ENCODE assay signal across 8 mouse cellular contexts in the genomic region with DNA sequence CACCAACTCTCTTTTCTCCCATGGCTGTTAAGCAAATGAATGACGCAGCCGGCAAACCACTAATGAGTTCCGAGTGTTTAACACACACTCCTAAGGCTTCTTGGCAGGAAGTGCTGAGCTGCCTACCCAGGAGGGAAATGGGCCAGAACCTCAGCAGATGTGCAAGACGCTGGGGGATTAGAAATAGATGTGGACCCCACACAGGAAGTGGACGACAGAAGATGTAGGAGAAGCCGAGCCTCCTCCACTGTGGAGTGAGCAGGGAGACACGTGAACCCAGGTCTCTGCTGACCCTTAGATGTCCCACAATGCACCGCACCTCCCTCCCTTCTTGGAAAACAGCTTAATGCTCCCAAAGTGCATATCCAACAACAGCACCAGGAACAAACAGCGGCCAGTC.
A peak's percentile ranks its signal among the peaks of the same experiment; 100 is the strongest.
DNase-seq lines count a peak whose midpoint lies in the region.

No protein-coding gene starts in this region.

- DNase-seq in adrenal gland, adult 8-10 months, result peak; percentile 5
- no peak for DNase-seq in adrenal gland, postnatal 4 days (ENCODE audit: low spot score in 2 of 2)
- peak; percentile 17 for DNase-seq in right cerebral cortex, adult 18-20 months
- no peak for DNase-seq in right cerebral cortex, postnatal 14 days
- peak; percentile 55 for DNase-seq in kidney, adult 18-20 months
- peak; percentile 61 for DNase-seq in skeletal muscle tissue, adult 2 months (ENCODE audit: low read depth, low spot score)
- DNase-seq in cerebellum, postnatal 36 days, result no peak
- no peak for DNase-seq in B cell, adult 2 months

Comparison
In these comparisons a context has a peak if more than half of its experiments do, and no peak if none do; other contexts are left out.
1. DNase-seq: peak in adrenal gland, adult 8-10 months (single experiment), right cerebral cortex, adult 18-20 months (single experiment), kidney, adult 18-20 months (single experiment) and skeletal muscle tissue, adult 2 months (single experiment); none in adrenal gland, postnatal 4 days (0 of 2), right cerebral cortex, postnatal 14 days (single experiment), cerebellum, postnatal 36 days (0 of 2) and B cell, adult 2 months (0 of 2).